Mouse (Mus musculus): ENCODE measurements at regions not wholly inside any gene's neighbourhood (a gene's known extent, or its start where the extent isn't known, plus 50 kb on each side); places are given as distances from the start of the nearest gene placed in this dataset.

DNA sequence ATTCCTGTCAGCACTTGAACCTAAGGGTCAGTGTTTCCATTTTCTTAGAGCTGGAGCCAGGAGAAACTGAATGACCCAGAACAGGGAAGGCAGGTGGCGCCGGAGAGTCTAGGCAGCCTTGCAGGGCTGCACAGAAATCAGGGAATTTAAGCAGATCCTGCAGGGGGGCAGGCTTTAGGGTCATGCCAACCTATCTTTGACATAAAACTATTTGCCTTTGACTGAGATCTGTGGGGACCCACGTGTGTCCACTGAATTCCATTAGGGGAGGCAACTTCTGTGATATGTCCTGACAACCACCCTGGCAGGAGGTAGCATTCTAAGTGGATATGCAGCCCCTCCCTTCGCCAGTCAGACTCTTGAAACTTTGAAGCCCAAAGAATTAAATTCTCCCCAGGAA, 135.6 kb upstream of the Ctnna2 start:
- 44% methylated on average over 4 of the region's 4 CpGs for WGBS
- no peak for ATAC-seq (ENCODE audit: low FRiP score, low read depth)
- H3K9ac ChIP-seq, result no peak overlapping the region
- H3K27me3 ChIP-seq (replicated peaks), result no peaks in the 10 kb centered on the region
- H3K4me3 ChIP-seq, result no peak overlapping the region
- no peak overlapping the region for H3K27ac ChIP-seq
- H3K4me1 ChIP-seq, result no peaks in the 10 kb centered on the region
- H3K9me3 ChIP-seq, result no peaks in the 10 kb centered on the region
- no peaks in the 10 kb centered on the region for H3K36me3 ChIP-seq
- H3K4me2 ChIP-seq (replicated peaks), result no peak overlapping the region

DNA sequence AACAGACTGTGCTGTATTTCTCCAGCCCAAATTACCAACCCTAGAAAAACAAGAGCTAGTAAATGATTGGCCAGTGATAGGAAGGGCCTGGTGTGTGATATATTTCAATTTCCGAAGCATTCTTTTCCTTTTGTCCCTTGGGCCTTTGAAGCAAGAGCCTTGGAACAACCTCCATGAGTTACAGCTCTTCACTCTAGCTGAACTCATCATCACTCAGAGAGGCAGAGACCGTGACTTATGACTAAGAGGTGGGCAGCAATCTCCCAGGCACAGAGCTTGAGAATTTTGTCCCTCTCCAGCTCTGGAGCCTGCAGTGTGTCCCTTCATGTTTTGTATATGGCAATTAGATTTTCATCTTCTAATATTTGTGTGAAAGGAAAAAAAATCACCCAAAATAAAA, 103.0 kb upstream of the Ctnna2 start:
- no peak overlapping the region for H3K27ac ChIP-seq
- no peak overlapping the region for H3K9ac ChIP-seq
- H3K27me3 ChIP-seq (replicated peaks), result no peaks in the 10 kb centered on the region
- 23% methylated on average over 2 of the region's 2 CpGs for WGBS
- H3K4me3 ChIP-seq, result no peak overlapping the region
- H3K4me2 ChIP-seq (replicated peaks), result no peak overlapping the region
- no peaks in the 10 kb centered on the region for H3K9me3 ChIP-seq
- no peaks in the 10 kb centered on the region for H3K36me3 ChIP-seq
- H3K4me1 ChIP-seq, result no peaks in the 10 kb centered on the region
- peak; percentile 41; the same call in 1 of the 2 replicates for ATAC-seq (ENCODE audit: low FRiP score, low read depth)

DNA sequence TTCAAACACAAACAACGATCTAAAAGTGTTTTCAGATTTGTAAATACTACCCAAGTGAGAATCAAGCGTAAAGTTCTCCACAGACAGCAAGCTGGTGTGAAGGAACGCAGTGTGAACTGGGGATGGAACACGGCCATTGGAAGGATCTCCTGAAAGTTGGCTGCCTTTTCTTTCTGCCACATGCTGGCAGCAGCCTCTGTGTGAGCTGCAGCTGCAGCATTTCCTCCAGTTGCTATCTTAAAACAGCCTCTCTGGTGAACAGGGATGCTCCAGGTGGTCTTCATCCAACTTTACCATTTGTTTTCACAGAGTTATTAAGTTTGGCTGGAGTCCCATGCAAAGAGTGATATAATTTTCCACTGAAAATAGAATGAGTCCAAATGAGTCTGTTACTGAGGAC, 99.4 kb upstream of the Ctnna2 start:
- no peaks in the 10 kb centered on the region for H3K27me3 ChIP-seq (replicated peaks)
- H3K4me2 ChIP-seq (replicated peaks), result no peak overlapping the region
- 83% methylated on average over 4 of the region's 4 CpGs for WGBS
- no peak overlapping the region for H3K27ac ChIP-seq
- H3K36me3 ChIP-seq, result no peaks in the 10 kb centered on the region
- H3K4me3 ChIP-seq, result no peak overlapping the region
- no peaks in the 10 kb centered on the region for H3K4me1 ChIP-seq
- H3K9ac ChIP-seq, result no peak overlapping the region
- no peaks in the 10 kb centered on the region for H3K9me3 ChIP-seq
- no peak for ATAC-seq (ENCODE audit: low FRiP score, low read depth)

DNA sequence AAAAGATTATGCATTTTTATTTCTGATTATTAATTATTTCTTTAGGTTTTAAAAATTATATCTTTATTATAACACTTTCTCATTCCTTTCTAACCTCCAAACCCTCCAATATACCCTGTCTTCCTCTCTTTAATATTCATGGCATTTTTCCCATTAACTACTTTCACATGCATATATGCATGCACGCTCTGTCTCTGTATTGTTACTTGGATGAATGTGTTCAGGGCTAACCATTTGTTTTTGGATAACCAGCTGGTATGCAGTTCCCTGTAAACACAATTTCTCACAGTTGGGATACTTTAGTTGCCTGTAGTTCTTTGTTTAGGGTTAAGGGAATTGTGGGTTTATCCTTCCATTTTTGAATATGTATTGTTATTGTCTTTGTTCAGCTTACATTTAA, 86.8 kb upstream of the Ctnna2 start:
- no peak overlapping the region for H3K4me2 ChIP-seq (replicated peaks)
- 53% methylated on average over 1 of the region's 1 CpGs for WGBS
- H3K27ac ChIP-seq, result no peak overlapping the region
- no peak overlapping the region for H3K9ac ChIP-seq
- no peaks in the 10 kb centered on the region for H3K36me3 ChIP-seq
- peak; percentile 74 for ATAC-seq (ENCODE audit: low FRiP score, low read depth)
- H3K4me1 ChIP-seq, result no peaks in the 10 kb centered on the region
- no peak overlapping the region for H3K4me3 ChIP-seq
- no peaks in the 10 kb centered on the region for H3K9me3 ChIP-seq
- no peaks in the 10 kb centered on the region for H3K27me3 ChIP-seq (replicated peaks)

DNA sequence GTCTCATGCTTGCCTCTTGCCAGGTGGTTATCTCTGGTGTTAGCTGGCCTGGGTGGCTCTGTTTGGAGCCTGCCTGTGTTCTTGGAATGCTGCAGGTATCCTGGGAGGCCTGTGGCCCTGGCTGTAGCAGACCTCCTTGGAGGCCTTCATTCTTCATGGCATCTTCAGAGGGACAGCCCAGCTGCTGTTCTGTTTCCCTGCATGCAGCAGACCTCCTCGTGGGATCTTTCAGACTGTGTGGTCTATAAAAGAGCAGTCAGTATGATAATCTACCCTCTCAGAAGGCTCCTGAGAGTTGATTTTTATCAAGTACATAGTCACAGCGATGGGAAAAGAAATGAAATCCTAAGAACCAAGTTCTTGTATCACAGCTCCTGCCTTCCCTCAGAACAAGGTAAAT, 86.2 kb upstream of the Ctnna2 start:
- Histone ChIP-seq H3K36me3 (no peaks in the 10 kb centered on the region), H3K9me3 (no peaks in the 10 kb centered on the region), H3K4me1 (no peaks in the 10 kb centered on the region), H3K4me3 (no peak overlapping the region), H3K27me3 (replicated peaks) (no peaks in the 10 kb centered on the region), H3K9ac (no peak overlapping the region), H3K4me2 (replicated peaks) (no peak overlapping the region), H3K27ac (no peak overlapping the region)
- 45% methylated on average over 2 of the region's 2 CpGs for WGBS
- no peak for ATAC-seq (ENCODE audit: low FRiP score, low read depth)
